Mouse (Mus musculus): ENCODE measurements around the gene Cd300lg.

GRCm38 (mm10) chr11:102008954-102009637 is 32.2 kb upstream of the Cd300lg start:
- TF ChIP-seq CTCF (IDR thresholded peaks at IDR 0.05; ENCODE audit: low read depth, low read length) (no peak), POLR2AphosphoS5 (IDR thresholded peaks at IDR 0.05; ENCODE audit: insufficient replicate concordance, low read depth, low read length) (no peak), GATA2 (IDR thresholded peaks at IDR 0.05; ENCODE audit: borderline replicate concordance, low read depth, low read length) (no peak), GATA1 (IDR thresholded peaks at IDR 0.05; ENCODE audit: borderline replicate concordance, low read length) (no peak)

All from G1E (cell line).